Mouse (Mus musculus) monocyte, adult 2 months (primary cell): ENCODE results near the gene Fcho1.
A peak's percentile ranks its signal among the peaks of the same experiment; 100 is the strongest.

ENCODE experiments used
- DNase-seq, 2 experiments: peaks; one replicate each; pipeline ENCODE4 v3.0.0; 2022; ENCODE audit warnings: low spot score in 2 of 2, low read depth in 1 of 2

Fcho1 gene

GRCm38 (mm10) chr8:71685573-71685972, 39.9 kb downstream of the Fcho1 start:
- DNase-seq, result no peak

- DNase-seq, result no peak
Observed at GRCm38 (mm10) chr8:71684701-71685100, 40.8 kb downstream of the Fcho1 start.

- DNase-seq, result no peak
Observed at GRCm38 (mm10) chr8:71682832-71683231, 42.7 kb downstream of the Fcho1 start.

DNA sequence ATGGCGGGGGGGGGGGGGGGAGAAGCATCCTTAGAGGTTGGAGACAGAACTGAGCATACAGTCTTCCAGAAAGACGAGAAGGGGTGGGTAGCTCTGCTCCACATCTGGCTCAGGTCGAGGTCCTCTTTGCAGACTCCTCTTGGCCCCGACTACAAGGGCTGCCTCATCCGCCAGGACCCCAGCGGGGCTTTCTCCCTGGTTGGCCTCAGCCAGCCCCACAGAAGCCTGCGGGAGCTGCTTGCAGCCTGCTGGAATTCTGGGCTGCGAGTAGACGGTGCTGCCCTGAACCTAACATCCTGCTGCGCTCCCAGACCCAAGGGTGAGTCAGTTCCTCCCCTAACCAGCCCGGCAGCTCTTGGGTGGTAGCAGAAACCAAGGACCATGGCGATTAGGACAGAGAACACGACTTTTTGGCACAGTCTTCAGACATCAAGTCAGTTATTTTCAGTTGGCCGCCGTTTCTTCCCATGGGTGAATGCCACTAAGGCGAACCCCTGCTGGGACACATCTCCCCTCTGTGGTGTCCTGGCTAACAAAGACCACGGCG, 44.1 kb downstream of the Fcho1 start:
- no peak for DNase-seq

DNA sequence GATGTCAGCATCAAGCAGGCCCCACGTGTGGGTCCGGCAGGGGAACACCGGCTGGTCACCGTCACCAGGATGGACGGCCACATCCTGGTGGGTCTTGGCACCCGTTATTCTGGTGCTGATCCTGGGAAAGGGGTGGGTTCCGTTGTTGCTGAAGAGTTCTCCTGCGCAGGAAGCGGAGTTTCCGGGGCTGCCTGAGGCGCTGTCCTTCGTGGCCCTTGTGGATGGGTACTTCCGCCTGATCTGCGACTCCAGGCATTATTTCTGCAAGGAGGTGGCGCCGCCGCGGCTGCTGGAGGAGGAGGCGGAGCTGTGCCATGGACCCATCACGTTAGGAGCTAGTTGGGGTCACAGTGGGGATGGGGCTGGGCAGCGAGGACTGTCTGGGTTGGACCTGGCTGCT, 45.0 kb downstream of the Fcho1 start:
- no peak for DNase-seq

DNA sequence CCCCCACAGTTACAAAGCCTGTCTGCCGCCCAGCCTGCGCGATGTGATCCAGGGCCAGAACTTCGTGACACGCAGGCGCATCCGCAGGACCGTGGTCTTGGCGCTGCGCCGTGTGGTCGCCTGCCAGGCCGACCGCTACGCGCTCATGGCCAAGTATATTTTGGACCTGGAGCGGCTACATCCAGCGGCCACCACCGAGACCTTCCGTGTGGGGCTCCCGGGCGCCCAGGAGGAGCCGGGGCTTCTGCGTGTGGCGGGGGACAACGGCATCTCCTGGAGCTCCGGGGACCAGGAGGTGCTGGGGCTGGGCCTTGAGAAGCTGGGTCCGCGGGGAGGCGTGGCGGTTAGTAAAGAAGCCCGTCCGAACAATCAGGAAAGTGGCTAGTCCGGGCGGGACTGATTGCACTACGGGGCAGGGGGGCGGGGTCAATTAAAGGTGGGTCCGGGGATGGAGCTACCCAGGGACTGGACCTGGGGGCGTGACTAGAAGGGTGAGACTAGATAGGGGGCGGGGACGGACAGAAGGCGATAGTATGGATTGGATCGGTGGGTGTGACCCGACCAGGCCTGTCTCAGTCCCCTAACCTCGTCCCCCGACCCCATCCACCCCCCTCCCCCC, 45.9 kb downstream of the Fcho1 start:
- DNase-seq, result no peak

DNA sequence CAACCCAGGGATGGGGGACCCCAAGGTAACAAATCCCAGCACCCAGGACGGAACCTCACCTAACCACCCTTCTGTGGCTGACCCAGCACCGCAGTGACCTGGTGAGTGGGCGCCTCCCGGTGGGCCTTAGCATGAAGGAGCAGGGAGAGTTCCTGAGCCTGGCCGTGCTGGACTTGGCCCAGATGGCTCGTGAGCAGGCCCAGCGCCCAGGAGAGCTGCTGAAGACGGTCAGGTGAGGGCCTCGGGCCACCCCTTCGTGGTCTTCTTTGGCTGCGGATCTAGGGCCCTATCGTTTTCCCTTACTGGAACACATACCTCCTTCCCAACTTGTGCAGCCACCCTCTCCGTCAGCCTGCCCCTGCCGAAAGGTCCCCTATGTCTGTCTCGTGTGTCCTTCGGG, 46.4 kb downstream of the Fcho1 start:
- no peak for DNase-seq

DNA sequence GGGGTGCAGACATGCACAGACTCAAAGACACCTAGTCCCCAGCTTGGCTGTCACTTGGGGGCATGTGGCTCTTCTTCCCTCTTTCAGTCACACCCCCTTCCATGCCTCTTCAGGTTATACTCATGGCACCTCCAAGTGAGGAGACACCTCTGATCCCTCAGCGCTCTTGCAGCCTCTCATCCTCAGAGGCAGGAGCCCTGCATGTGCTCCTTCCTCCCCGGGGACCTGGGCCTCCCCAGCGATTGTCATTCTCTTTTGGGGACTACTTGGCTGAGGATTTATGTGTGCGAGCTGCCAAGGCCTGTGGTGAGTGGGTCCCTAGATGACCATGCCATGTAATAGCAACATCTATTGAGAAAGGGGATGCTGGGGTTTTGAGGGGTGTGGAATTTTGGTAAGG, 47.3 kb downstream of the Fcho1 start:
- no peak for DNase-seq

GRCm38 (mm10) chr8:71677555-71677954, 48.0 kb downstream of the Fcho1 start:
- no peak for DNase-seq

GRCm38 (mm10) chr8:71676803-71677202, 48.7 kb downstream of the Fcho1 start:
- no peak for DNase-seq

DNA sequence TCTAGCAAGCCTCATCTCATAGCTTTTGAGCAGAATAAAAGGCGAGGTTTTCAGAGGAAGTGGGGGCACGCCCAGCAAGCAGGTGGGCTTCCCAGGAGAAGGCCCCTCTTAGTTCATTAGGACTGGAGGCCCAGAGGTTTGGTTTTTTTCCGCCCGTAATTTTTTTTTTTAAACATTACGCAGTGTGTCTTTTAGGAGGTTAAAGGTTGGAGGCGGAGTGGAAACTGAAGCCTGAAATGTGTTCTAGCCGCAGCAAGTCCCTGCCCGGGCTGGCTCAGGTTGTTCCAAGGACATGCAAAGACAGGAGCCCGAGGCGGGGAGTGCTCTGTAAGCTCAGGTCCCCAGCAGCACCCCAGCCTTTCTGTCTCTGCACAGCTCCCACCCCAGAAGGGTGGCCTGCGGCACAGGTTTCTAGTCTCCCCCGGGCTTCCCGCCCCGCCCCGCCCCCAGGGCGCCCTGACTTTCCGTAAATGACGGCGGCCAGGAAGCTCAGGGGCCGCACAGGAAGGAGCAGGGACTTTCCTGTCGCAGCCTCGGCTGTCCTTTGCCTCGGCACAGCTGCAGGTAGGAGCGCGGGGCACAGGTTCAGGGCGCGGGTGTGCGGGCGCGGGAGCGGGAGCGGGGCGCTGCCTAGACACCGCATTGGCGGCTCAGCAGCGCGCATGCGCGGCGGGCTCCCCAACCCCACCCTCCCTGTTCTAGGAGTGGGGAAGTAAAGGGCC, 49.3 kb downstream of the Fcho1 start, which contains the start of gene Jak3:
TSS of gene Jak3 (plus strand) at position 277 of the 722 bp plus-strand sequence.
- peak in 1 of 2 experiments; percentile 41 for DNase-seq

GRCm38 (mm10) chr8:71675456-71676019, 50.0 kb downstream of the Fcho1 start:
- no peak for DNase-seq

DNA sequence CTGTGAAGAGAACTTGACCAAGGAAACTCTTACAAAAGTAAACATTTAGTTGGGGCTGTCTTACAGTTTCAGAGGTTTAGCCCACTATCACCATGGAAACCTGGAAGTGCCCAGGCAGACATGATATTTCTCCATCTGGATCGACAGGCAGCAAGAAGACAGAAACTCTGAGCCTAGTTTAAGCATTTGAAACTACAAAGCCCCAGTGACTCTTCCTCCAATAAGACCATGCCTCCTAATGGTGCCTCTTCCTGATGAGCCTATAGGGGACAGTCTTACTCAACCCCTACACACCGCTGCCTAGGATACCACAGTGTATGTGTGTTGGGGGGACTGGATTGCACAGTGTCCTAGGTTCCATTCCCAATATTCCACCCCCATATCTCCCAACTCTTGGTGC, 51.4 kb downstream of the Fcho1 start:
- DNase-seq, result no peak

- no peak for DNase-seq
Observed at GRCm38 (mm10) chr8:71672168-71672735, 53.3 kb downstream of the Fcho1 start.

DNA sequence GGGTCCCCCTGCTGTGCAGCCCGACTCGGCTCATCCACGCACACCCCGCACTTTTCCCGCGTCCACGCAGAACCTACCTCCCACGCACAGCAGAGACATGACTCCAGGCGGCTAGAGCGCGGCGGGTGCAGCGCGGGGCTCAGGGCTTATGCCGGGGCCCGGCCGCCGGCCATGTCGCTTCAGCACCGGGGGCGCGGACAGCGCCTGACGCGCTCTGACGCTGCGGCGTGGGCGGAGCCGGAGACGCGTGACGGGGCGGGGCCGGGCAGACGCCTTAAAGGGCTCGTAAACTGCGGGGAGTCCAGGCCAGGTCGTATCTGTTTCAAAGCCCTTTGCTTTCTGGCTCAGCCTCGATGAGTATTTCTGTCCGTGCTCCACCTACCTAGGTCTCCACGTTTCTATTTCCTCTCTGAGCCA, 54.0 kb downstream of the Fcho1 start, which contains the start of gene Unc13a:
TSS of gene Unc13a (minus strand) at position 209 of the 417 bp plus-strand sequence.
- DNase-seq, result peak; percentile 35 to 80

DNA sequence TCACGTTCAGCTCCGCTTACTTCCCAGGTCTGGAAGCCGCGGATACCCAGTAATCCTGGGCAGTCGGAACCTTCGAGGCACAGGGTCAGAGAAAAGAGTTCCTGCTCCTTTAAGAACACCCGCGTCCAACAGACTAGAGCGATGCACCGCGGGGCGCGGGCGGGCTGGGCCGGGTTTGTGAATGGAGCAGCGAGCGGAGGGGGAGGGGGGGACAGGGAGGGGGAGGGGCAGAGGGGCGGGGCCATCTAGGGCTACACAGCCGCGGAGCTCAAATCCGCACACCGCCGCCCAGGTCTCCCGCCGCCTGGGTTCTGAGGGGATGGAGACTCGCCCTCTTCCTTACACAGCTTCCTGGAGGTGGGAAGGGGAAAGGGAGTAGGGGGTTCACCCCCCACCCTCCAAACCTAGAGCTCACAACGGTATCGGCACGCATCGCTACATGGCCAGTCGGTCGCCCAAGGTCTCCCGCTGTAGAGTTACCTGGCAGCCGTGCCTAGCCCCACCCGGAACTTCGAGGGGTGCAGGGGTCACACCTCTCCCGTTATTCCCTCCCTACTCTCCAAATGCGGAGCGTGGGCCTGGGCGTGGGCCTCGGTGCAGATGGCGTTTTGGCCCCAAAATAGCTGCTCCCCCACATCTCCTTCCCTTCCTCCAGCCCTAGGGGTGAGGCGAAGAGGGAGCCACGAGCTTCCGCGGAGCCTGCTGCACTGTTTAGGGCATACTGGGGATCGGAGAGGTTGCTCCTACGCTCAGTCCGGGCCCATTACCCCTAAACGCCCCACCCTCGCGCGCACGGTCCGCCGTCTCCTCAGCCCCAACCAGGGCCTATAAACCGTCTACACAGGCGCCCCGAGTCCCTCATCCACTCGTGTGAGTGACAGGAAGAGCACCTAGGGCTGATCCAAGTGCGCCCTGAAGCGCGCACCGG, 54.6 kb downstream of the Fcho1 start:
- DNase-seq, result no peak

DNA sequence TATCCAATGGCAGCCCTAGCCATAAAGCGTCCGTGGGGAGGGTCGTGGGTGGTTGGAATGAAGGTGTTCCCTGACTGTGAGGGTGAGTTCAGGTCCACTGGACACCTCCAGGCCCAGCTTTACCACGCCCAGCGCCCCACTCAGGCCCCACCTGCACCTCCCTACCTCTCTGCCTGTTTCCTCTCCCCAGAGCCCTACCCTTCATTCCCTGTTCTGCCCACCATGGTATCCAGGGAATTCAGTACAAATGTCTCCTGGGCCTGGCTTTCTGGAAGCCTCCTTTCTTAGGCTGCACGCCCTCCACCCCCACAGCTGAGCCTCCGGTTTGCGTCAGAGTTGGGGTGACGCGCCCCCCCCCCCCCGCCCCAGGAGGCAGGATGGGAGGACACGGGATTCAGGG, 55.3 kb downstream of the Fcho1 start:
- DNase-seq, result no peak

DNA sequence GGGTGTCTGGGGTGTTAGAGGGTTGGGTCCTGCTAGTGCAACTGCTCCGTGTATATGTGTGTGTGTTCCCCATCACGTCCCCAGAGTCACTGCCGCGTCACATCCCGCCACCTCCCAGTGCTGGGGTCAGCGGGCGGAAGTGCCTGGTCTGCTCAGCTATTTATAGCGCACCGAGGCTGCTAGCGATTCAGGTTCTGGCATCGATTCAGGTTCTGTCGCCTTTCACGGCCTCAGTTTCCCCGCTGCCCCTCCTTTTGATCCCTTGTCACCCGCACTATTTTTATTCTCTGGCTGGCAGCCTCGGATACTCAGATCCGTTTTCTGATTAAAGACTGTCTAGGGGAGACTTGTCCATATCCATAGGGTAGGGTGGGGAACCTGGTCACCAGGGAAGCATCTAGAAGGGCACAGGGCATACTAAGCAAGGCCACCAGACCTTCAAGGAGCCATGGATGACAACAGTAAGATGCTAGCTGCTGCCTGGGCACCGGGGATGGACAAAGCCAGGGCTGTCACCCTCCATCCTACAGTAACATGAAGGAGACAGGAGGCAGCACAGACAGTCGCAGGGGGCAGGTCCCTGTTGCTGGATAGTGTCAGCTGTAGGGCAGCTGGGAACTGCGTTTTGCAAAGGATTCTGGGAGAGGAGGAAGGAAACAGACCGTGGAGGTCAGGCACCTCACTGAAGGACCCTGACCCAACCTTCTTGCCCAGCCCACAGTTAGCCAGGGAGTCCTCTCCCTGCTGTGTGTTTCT, 57.1 kb downstream of the Fcho1 start:
- DNase-seq, result peak in 1 of 2 experiments; percentile 46

DNA sequence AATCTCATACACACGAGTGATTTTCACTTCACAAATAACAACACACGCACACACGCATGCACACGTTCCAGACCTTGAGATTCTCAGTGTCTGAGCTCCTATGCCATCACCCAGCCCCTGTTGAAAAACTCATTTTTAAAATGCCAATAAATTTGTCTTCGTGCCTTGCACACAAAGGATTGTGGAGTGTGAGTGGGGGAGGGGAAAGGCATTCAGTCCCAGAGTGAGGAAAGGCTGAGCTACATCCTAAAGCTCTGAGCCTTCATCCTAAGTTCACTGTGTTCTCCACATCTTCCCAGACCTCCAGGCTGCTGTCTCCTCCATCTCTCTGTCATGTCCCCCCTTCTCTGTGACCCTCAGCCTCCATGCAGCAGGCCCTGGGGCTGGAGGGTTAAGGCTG, 58.3 kb downstream of the Fcho1 start:
- no peak for DNase-seq

GRCm38 (mm10) chr8:71666855-71667254, 58.7 kb downstream of the Fcho1 start:
- no peak for DNase-seq
